Mouse (Mus musculus) G1E (cell line): Measurements from ENCODE around the gene Mrps17.
A peak's percentile ranks its signal among the peaks of the same experiment; 100 is the strongest.

ENCODE experiments used
- CTCF ChIP-seq: IDR thresholded peaks from 2 replicates; pipeline ENCODE4 v1.5.1; 2012; ENCODE audit warnings: low read depth, low read length, inconsistent platforms, mixed read lengths
- GATA1 ChIP-seq: IDR thresholded peaks from 2 replicates; pipeline ENCODE4 v1.6.1; 2012; ENCODE audit warnings: borderline replicate concordance, low read length, inconsistent platforms, mixed read lengths
- GATA2 ChIP-seq: IDR thresholded peaks from 2 replicates; pipeline ENCODE4 v1.6.1; 2012; ENCODE audit warnings: low read depth, low read length, inconsistent platforms, borderline replicate concordance
- TAL1 ChIP-seq: conservative IDR thresholded peaks from 2 replicates; pipeline ENCODE4 v1.6.1; 2012; ENCODE audit warnings: low read depth, low read length, inconsistent platforms, mixed read lengths

DNA sequence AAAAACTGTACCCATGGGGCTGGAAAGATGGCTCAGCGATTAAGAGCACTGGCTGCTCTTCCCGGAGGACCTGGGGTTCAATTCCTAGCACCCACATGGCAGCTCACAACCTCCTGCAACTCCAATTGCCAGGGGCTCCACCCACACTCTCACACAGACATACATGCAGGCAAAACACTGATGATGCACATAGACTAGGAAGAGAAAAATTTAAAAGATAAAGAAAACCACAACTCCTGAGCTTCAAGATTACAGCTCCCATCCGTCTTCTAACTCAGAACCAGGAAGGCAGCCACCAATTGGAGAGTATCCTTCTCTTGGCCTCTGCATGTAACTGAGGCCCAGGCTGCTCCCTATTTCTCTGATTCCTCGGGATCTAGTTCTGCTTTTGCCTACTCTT lies 9.0 kb downstream of the Mrps17 start:
- TF ChIP-seq CTCF = no peak
- TF ChIP-seq GATA1 = no peak
- TF ChIP-seq TAL1 = peak; percentile 66
- TF ChIP-seq GATA2 = no peak
